Mouse (Mus musculus): ENCODE data around the gene 4933430I17Rik. TPM values are rescaled to one million over a fixed set of nuclear protein-coding genes. Genes with fewer than 3 reads are reported as not detected.

4933430I17Rik gene
- total RNA-seq, 2 experiments from 2014 or later: 0.19 to 0.26 TPM

DNA sequence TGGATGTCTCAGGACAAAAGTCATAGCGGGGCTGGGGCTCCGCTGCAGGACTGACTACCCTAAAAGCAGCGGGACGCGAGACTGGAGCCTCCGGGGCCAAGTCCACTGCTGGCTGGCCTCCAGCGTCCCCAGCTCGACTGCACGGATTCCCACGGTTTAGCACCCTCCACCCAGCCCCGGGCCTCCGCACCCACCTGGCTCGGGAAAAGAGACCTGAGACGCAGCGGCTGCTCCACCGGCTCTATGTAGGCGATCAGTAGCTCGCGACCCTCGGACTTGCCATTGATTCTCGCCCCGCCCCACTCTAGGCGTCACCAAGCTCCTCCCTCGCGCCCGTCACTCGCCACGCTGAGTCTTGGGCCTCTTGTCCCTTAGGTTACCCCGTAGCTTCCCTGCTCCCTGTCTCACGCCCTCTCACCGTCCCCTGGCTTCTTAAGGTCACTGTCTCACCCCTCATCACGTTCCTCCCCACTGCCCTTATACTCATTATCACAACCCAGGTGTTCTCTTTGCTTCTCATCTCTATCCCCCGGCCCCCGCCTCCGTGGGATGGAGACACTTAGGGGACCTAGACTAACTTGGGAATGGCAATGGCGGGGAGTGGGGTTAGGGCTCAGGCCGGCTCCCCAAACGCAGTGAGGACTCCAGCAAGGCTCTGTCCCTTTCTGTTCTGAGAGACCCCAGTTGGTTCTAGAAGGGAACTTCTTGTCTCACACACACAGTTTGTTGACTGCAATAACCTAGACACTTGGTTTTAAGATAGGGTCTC, 23.0 kb upstream of the 4933430I17Rik start:
- intact Hi-C loops (cut with DNase I): no loop called here
- peak; percentile 86 to 94 for DNase-seq (ENCODE audit: extremely low spot score in 1 of 2, low spot score in 2 of 2)

DNA sequence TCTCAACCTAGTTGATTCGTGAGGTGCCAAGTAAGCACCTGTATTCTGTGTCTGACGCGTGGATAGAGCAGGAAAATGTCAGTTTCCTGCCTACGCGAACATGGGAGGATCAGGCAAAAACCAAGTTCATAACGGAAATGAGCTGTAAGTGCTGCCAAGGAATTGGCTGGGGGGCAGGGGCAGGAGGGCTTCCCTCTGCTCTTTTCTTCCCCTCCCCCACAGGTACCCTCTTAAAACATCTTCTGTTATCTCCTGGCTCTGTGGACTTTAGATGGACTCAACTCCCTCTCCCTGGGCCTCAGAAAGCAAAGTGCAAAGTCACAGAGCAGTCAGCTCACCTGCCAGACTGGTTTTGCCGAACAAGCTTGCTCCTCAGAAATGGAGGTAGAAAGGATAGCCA, 22.2 kb upstream of the 4933430I17Rik start:
- DNase-seq (ENCODE audit: extremely low spot score in 1 of 2, low spot score in 2 of 2): no peak
- intact Hi-C loops (cut with DNase I): no loop called here

- intact Hi-C loops (cut with DNase I): no loop called here
- no peak for DNase-seq (ENCODE audit: extremely low spot score in 1 of 2, low spot score in 2 of 2)
Measured at GRCm38 (mm10) chr4:62503374-62503970, 21.7 kb upstream of the 4933430I17Rik start, which contains the start of gene Hdhd3. Gene Hdhd3 (minus strand): TSS chr4:62503467.

GRCm38 (mm10) chr4:62505991-62506390, 19.2 kb upstream of the 4933430I17Rik start:
- DNase-seq (ENCODE audit: extremely low spot score in 1 of 2, low spot score in 2 of 2): no peak
- intact Hi-C loops (cut with DNase I): no loop called here

DNA sequence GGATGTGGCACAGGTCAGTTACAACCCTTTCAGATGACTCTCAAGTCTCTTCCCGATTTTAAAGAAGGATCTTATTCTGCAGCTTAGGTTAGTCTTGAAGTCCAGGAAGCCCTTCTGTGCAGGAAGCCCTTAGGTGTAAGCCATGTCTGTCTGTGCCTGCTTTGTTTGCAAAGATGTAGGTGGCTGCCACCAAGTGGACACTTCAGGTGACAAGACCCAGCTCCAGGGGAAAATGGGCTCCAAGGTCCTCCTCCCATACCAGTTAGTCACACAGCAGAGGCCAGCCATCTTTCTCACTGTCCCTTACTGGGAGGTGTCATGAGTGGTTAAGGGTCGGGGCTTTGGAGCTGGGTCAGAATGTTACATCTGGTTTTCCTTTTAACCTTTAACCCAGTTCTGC, 18.4 kb upstream of the 4933430I17Rik start:
- intact Hi-C loops (cut with DNase I): no loop called here
- DNase-seq (ENCODE audit: extremely low spot score in 1 of 2, low spot score in 2 of 2): peak in 1 of 2 experiments; percentile 53

DNA sequence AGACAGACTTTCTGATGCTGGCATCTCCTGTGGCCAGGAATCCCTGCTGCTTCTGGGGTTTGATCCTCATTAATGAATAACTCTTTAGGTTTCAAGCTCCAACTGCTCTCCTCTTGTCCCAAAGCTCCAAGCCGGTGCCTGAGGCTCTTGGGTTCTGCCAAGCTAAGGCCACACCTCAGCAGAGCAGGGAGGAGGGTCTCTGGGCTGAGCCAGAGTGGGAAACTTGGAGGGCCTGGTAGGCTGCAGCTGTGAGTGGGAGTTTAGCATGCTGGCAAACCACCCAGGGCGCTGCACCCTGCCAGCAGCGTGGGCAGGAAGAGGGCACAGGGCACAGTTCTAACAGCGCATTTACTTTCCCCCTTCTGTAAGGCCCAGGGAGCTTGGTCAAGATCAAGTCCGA, 16.3 kb upstream of the 4933430I17Rik start:
- no peak for DNase-seq (ENCODE audit: extremely low spot score in 1 of 2, low spot score in 2 of 2)
- intact Hi-C loops (cut with DNase I): no loop called here

- intact Hi-C loops (cut with DNase I): no loop called here
Measured at GRCm38 (mm10) chr4:62509946-62510345, 15.2 kb upstream of the 4933430I17Rik start.

DNA sequence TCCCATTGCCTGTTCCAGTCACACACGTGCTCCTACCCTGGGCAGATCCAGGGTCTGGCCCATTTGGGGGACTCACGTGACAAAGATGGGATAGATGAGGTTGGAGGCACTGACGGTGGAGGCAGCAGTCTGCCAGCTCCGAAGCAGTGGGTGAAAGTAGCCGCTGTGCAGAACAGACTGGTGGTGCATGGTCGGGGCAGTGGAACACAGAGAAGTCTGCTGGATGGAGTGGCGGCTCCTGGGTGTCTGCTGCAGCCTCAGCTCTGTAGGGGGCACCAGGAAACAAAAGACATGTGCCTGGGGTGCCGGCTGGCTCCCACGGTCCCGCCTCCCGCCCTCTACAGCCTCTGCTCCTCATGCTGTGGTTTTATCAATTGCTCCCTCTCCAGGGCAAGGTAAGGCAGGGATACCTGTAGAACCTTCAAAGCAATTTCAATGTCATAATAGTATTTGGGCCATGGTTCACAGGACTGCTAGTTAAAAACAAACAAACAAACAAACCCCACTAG, 11.1 kb upstream of the 4933430I17Rik start:
- intact Hi-C loops (cut with DNase I): no loop called here
- DNase-seq (ENCODE audit: extremely low spot score in 1 of 2, low spot score in 2 of 2): no peak

More at GRCm38 (mm10) chr4:62509946-62510345, 15.2 kb upstream of the 4933430I17Rik start:
- DNase-seq (ENCODE audit: extremely low spot score in 1 of 2, low spot score in 2 of 2): peak in 1 of 2 experiments; percentile 81

DNA sequence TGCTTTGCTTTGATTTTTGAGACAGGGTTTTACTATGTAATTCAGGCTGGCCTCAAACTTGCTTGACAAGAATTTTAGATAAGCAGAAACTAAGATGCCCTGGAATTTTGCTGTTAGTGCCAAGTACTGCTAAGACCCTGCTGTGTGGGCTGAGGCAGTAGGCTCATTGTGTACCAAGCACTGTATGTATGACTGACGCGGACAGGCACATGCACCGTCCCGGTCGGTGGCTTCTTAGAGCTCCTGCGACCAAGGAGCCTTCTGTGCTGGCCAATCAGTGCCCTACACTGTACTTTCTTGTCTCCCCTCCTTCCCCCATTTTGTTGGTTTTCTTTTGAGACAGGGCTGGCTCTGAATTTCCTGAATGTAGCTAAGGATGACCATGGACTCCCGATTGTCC, 10.2 kb upstream of the 4933430I17Rik start:
- DNase-seq (ENCODE audit: extremely low spot score in 1 of 2, low spot score in 2 of 2): no peak
- intact Hi-C loops (cut with DNase I): no loop called here

DNA sequence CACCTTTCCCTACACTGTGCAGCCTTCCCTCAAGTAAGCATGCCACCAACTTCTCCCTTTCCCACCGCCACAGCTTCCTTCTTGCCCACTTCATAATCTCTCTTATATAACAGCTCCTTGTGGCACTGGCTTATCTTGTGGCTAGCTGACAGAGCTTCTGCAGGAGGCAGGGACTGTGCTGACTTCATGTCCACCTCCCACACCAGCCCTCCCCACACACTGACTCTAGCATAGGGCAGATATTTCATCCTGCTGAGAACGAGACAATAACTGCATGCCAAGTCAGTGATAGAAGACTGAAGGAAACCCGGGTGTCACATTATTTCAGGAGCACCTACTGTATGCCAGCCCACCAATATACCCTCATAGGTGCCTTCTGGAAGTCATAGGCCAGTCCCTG, 9.7 kb upstream of the 4933430I17Rik start:
- intact Hi-C loops (cut with DNase I): no loop called here
- no peak for DNase-seq (ENCODE audit: extremely low spot score in 1 of 2, low spot score in 2 of 2)

DNA sequence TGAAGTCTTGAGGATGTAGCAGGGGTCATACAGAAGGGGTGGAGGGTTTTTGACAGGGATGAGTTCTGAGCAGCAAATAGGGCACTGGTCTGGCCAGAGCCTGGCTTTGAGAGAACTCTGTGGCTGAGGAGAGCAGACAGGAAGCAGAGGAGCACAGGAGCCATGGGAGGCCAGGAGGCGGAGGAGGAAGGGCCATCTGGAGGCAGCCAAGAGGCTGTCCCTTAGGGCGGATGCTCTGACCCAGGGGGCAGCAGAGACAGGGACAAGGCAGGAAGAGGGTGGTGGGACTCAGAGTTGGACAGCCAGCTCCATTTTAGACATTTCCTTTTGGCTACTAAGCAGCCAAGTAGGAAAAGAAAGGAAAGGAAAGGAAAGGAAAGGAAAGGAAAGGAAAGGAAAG, 9.1 kb upstream of the 4933430I17Rik start:
- peak in 1 of 2 experiments; percentile 87 for DNase-seq (ENCODE audit: extremely low spot score in 1 of 2, low spot score in 2 of 2)
- intact Hi-C loops (cut with DNase I): no loop called here

DNA sequence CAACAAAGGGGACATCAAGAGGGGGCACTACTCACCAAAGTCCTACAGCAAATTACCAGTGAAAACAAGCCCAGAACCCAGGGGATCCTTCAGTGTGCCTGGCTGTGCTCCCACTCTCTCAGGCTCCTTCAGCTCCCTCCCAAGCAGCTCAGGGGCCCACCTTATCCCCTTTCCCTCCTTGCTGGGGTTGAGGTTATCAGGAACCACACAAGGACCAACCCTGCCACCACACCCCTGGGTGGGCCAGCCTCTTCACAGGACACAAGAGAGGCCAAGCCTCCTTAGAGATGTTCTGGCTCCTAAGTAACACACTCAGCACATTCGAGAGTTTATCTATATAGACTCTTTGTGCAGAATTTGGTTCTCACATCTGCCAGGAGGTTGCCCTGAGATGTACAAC, 8.6 kb upstream of the 4933430I17Rik start:
- intact Hi-C loops (cut with DNase I): no loop called here
- no peak for DNase-seq (ENCODE audit: extremely low spot score in 1 of 2, low spot score in 2 of 2)

GRCm38 (mm10) chr4:62517046-62517445, 8.1 kb upstream of the 4933430I17Rik start:
- intact Hi-C loops (cut with DNase I): no loop called here
- DNase-seq (ENCODE audit: extremely low spot score in 1 of 2, low spot score in 2 of 2): no peak

DNA sequence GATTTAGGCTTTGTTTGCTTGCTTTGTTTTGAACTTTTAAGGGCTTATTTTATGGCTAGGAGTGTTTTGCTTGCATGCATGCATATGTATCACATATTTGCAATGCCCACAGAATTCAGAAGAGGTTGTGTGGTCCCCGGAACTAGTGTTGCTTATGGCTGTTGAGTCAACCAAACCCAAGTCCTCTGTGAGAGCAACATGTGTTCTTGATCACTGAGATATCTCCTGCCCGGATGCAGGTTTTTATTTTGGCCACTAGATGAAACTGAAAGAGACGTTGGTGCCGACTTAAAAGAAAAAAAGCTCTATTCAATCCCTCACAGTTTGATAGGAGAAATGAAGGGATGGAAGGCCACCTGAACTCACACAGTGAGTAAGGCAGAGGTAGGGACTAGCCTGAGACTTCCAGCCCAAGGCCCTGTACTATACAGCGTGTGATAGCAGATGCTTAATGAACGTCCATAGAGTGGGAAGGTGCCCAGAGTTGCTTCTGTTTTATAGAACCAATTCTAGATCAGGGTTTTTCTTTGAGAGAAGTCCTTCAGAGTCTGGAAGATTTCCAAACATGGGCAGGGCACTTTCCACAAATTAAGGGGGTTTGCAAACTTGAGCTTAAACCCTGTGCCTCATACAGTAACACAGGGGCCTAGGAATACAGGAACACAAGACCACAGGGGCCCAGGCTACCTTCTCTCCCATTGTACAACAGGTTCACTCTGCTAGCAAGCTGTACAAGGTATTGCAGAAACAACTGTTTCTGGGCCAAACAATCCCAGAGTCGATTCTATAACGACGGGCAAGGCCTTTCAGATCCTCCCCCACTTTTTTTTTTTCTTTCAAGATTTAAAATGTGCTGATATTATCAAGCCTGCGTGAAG, 7.4 kb upstream of the 4933430I17Rik start:
- intact Hi-C loops (cut with DNase I): no loop called here

DNA sequence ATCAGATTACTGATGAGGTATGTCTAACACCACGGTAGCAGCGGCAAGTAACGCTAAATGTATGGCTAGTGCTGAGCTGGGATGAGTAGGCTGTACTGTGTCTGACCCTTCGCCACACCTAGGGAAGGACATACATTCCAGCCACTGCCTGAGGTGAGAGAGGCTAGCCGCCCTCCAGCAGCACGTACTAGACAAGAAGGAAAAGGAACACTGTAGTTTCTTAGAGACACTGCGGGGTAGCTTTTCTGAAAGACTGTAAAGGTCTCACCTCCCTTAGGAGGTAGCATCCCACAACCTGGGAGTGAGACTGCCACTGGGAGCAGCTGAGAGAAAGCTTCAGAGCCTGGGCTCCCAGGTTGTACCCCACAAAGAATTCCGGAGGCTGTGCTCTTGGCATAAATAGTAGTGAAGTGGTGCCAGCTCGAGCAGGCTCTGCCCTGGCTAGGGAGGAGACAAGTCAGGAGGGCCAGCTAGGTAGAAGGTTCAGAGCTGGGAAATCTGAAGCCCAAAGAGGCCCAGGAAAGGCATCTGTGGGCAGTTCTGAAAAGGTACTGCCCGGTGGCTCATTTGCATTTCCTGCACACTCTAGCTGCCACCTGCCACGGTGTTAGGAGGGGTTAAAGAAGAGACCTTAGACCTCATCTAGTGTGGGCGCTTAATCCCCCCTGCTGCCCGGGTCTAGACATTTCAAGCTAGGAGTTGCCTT, 6.6 kb upstream of the 4933430I17Rik start:
- no peak for DNase-seq (ENCODE audit: extremely low spot score in 1 of 2, low spot score in 2 of 2)
- intact Hi-C loops (cut with DNase I): no loop called here

More for the DNA sequence above, 7.4 kb upstream of the 4933430I17Rik start:
- no peak for DNase-seq (ENCODE audit: extremely low spot score in 1 of 2, low spot score in 2 of 2)

DNA sequence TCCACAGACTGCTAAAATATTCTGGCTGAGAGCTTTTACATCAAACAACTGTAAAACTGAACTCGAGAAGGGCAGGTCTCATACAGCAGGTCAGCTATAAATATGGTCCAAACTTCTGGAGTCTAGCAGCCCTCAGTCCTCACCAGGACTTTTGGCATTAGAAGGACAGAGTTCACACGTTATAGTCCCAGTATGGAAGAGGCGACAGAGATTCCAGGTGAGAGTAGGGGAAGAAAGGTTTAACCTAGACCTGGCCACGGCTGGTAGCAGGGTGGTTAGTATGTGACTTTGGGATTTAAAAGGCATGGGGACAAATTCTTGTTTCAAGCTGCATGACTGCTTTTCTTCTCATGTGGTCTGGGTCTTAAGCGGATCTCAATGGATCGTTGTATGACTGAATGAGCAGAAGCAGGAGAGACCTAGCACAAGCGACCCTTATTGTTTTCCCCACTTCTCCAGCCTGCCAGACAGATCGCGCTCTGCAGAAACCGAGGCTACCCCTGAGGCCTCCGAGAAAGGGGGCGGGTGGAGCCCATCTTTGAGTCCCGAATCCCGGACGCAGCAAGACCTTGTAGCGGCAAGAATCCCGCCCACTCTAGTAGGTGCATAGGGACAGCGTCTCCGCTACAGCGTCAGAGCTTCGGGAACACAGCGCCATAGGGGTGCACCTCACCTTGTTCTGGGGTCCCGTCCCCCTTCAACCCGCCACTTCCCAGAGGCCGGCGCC, 5.9 kb upstream of the 4933430I17Rik start:
- intact Hi-C loops (cut with DNase I): no loop called here
- no peak for DNase-seq (ENCODE audit: extremely low spot score in 1 of 2, low spot score in 2 of 2)

GRCm38 (mm10) chr4:62519849-62520233, 5.3 kb upstream of the 4933430I17Rik start, which contains the start of gene Alad:
Gene Alad (minus strand): TSS chr4:62519918.
- intact Hi-C loops (cut with DNase I): no loop called here

DNA sequence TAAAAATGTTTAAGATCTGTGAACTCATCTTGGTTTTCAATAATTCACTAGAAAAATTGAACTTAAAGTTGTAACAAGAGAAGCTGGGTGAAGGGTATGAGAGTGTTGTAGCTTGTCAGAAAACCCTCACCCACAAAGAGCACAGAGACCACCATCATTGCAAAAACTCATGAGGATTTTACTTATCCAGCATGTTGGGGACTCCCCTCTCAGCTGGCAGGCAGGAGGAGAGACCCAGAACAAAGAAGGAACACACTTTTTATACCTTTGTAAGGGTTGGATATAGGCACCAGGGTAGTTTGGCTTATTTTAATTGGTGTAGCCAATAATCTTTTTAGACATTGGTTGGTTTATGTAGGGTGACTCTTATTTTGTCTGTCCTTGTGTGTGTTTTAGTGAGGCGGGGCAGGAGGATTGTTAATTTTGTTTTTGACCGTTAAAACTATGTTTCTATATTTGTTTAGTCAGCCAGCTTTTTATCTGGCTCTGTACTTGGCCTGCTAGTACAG, 4.2 kb upstream of the 4933430I17Rik start:
- no peak for DNase-seq (ENCODE audit: extremely low spot score in 1 of 2, low spot score in 2 of 2)
- intact Hi-C loops (cut with DNase I): no loop called here

More at GRCm38 (mm10) chr4:62519849-62520233, 5.3 kb upstream of the 4933430I17Rik start, which contains the start of gene Alad:
- DNase-seq (ENCODE audit: extremely low spot score in 1 of 2, low spot score in 2 of 2): peak; percentile 54 to 93

Data from left cerebral cortex, postnatal 10 days (tissue).